Mouse (Mus musculus) retina, embryonic 14.5 days (tissue): ENCODE measurements around the gene Cd82.

Source experiments
- DNase-seq: peaks from one replicate; pipeline ENCODE4 v3.0.0-alpha.2; 2015; ENCODE audit warnings: low spot score

Gene Cd82

GRCm38 (mm10) chr2:93415281-93415680 lies 47.7 kb downstream of the Cd82 start:
- peak; percentile 67 for DNase-seq

DNA sequence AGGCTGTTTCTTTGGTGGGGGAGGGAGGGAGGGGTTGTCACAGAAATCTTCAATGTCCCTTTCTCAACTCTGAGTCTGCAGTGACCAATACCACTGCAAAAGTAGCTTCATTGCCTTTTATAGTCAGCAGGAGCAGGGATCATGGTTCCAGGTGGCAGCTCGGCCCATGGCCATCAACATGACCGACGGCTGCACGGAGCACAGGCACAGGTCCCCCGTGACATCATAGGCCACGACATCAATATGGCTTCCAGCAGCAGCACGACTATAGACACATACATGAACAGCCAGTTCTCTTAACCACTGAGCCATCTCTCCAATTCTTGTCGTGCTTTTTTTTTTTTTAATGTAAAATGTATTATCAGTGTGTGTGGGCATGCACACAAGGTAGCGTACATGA lies 48.8 kb downstream of the Cd82 start:
- DNase-seq: no peak

DNA sequence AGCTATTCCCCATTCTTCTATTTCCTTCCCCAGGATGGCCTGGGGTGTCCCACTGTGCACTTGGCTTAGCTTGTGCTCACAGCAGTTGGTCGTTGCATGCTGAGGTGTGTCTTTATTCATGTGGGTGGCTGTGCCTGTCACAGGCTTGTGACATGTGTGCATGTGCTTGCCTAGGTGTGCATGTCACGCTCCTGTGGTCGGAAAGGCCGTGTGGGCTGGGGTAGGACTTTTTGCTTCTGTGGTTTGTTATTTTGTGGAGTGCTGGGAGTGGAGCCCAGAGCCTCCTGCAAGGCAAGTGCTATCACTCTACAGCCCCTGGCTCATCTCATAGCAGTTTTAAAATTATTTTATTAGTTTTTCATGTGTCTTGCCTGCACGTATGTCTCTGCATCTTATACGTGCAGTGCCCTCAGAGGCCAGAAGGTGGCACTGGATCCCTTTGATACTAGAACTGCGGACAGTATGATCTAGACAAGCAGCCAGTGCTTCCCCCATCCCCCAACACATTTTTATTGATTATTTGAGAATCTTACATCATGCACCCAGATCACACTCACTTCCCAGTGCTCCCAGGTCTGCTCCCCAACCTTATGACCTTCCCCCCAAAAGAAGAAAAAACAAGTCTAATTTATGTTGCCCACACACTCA lies 49.4 kb downstream of the Cd82 start:
- DNase-seq: peak; percentile 80

GRCm38 (mm10) chr2:93412101-93412500 lies 50.8 kb downstream of the Cd82 start:
- DNase-seq: no peak

DNA sequence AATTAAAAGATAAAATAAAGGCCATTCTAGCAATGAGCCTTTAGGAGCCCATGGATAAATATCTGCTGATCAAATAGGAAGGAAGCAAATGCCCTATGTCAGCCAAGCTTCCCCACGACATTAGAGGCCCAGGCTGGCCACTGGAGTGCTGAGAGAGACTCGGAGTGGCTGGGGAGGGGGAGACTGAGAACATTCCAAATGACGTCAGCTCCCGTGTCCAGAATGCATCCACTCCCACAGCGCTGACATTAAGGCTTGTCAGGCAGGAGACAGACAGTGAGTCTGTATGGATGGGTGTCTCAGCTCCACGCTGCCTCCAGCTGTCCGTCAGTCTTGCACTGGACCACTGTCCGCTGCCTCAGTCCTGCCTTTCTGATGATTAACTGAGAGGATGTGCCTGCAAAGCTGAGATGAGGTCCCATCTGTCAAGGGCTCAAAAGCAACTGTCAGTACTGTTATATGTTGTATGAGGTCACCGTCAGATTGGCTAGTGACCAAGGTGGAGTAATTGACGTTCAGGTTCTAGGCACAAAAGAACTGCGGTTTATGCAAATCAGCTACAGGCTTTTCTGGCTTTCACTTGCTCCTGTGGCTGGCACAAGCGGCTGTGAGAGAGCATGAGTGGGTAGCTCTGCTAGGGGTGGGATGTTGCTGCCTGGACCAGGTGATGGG lies 51.9 kb downstream of the Cd82 start:
- DNase-seq: no peak

DNA sequence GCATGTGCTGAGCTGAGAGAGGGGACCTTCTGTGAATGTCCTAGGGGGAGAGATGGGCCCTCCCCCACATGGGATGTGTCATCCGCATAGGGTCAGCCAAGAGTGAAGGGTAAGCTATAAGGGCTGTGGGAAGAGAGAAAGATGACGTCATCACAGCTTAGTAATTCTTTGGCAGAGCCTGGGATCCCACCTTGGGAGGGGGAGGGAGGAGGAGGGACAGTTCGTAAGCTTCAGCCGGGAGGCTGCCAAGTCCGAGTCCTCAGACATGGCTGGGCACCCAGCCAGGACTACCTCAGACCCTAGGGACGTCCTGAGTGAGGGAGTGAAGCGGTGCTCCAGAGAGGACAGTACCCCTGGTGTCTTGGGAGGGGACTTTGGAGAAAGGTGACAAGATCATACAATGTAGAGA lies 57.9 kb downstream of the Cd82 start:
- peak; percentile 37 for DNase-seq

DNA sequence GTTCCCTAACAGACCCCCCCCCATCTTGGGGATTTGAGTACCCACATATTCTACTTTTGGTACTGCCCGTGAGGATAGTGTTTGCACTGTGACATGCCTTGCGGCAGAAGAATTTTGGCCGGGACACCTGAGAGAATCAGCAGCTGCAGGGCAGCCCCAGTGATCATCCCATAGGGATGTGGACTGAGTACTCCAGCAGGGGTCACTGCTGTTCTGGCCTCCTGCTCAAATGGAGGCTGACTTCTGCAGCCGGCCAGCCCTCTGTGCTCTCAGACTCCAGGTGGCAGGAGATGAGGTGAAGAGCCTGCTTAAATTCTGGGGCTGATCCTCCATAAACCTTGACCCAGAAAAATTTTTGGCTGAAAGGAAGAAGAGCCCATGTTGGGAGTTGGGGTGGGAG lies 58.8 kb downstream of the Cd82 start:
- peak; percentile 47 for DNase-seq

- no peak for DNase-seq
These were observed 59.7 kb downstream of the Cd82 start for GRCm38 (mm10) chr2:93403267-93403666.

- DNase-seq: no peak
These were observed 71.7 kb downstream of the Cd82 start for GRCm38 (mm10) chr2:93391198-93391597.

- DNase-seq: no peak
These were observed 72.6 kb downstream of the Cd82 start for GRCm38 (mm10) chr2:93390170-93390926.

DNA sequence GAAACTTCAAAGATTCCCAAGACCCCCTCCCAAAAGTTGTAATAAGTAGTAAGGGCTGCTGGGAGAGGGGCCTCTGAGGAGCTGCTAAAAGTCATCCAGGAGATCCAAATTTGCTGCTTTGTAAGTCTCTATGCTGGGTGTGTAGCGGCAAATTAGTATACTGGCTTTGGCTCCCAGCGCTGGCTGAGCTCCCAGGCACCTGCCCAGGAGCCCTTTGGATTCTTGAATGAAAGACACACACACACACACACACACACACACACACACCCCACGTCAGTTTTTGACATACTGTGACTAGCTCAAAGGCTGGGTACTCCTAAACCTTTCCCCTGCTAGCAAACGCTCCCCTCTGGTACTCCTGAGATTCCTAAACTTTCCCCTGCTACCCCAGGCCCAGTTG lies 76.0 kb downstream of the Cd82 start:
- DNase-seq: no peak

- no peak for DNase-seq
These were observed 79.1 kb downstream of the Cd82 start for GRCm38 (mm10) chr2:93383831-93384230.

GRCm38 (mm10) chr2:93380680-93381089 lies 82.3 kb downstream of the Cd82 start:
- DNase-seq: no peak

DNA sequence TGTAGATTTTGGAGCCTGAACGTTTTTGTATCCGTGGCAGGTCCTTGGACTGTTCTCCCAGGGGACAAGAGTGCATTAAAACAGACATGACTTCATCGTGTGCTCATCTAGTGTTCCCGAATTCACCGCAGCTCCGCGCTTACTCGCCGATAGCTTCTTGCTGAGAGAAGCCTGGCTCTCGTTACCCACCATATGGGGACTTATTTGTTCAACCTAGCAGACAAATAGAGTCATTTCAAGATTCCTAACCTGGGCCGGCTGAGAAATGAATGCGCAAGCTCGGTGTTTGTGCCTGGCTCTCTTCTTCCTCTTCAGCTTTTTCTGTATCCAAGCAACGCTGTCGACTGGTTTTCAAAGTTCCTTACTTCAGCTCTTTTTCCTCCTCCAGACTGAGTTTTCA lies 85.1 kb downstream of the Cd82 start:
- DNase-seq: no peak

DNA sequence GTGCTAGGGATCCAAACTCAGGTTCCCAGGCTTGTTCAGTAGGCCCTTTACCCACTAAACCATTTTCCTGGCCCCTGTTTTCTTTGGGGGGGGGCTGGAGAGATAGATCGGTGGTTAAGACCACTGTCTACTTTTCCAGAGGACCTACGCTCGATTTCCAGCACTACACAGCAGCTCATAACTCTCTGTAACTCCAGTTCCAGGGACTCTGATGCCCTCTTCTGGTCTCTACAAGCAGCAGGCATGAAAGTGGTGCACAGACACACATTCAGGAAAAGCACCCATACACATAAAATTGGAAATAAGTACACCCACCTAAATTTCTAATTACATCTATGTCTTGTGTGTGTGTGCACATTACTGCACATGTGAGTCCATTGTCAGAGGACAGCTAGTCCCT lies 85.8 kb downstream of the Cd82 start:
- DNase-seq: no peak

DNA sequence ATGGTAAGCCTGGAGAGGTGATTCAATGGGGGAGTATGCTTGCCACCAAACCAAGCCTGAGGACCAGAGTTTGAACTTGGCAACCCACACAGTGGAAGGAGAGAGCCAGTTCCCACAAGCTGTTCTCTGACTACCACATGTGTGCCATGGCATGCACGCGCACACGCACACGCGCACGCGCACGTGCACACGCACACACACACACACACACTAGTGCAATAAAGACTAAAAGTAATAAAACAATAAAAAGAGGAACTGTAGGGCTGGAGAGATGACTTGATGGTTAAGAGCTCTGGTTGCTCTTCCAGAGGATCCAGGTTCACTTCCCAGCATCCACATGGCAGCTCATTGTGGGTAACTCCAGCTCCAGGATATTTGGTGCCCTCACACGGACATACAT lies 90.1 kb downstream of the Cd82 start:
- no peak for DNase-seq

DNA sequence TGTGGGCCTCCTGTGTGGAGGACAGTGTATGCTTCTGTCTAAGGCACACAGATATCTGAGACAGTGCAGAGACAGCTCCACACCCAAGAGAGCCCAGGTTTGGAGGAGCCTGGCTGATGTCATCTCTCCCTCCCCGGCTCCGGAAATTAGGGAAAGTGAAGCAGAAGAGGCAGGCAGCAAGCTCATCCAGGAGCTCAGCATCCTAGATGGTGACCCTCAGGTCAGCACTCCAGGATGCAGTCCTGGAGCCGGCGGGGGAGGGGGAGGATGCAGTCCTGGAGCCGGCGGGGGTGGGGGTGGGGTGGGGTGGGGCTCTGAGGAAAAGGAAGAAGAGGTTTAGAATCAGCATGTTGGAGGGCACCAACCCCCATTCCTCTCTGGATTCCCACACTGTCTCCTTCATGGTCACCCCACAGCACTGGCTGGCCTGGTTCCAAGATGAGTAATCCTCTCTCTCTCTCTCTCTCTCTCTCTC lies 90.8 kb downstream of the Cd82 start:
- no peak for DNase-seq
